Mouse (Mus musculus): ENCODE measurements around the gene Cnot2. TPM values are rescaled to one million over a fixed set of nuclear protein-coding genes. Genes with fewer than 3 reads are reported as not detected.

Cnot2 gene
- polyA plus RNA-seq, 1 experiment from 2014 or later = 122 TPM

DNA sequence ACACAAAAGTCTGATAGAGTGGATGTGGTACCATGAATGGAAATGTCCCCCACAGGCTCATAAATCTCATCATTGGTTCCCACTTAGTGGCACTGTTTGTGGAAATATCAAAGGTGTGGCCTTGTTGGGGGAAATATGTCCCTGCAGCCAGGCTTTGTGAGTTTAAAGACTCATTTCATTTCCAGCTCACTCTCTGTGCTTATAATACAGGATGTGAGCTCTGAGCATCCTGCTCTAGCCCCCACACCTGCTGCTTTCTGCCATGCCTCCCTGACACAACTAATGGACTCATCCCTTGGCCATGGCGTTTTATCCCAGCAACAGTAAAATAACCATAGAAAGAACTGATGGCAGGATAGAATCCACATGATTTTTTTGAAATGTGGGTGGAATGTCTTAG is 24.1 kb downstream of the Cnot2 start:
- Histone ChIP-seq H3K9ac (replicated peaks) (no peak overlapping the region), H3K27ac (replicated peaks) (no peak overlapping the region), H3K4me1 (peaks cover 1% of the 10 kb centered on the region; the same call in 1 of the 2 replicates), H3K27me3 (no peaks in the 10 kb centered on the region), H3K4me2 (replicated peaks) (no peak overlapping the region), H3K36me3 (0 out of 2 replicates have a peak, but pooled peaks cover 5% of the 10 kb centered on the region), H3K9me3 (peaks cover 3% of the 10 kb centered on the region; the same call in 1 of the 2 replicates), H3K4me3 (no peak overlapping the region)
- no peak for ATAC-seq (replicated peaks)
- 96% methylated on average over 1 of the region's 1 CpGs for WGBS

DNA sequence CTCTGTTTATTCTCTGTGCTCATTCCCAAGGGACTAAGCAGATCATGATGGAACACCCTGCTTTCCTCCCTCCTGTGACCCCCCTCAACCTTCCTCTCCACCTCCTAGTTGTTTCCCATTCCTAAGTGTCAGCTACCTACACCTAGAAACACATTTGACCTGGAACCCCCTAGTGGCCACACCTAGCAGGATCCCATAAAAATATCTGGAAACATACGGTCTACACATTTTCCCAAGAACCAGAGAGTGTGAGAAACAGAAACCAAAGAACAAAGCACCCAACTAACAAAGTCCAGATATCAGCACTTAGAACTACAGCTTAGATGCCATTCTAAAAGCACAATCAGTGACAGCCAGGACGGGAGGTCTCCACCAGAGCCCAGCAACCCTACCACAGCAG is 26.9 kb downstream of the Cnot2 start:
- Histone ChIP-seq H3K4me2 (replicated peaks) (no peak overlapping the region), H3K27me3 (no peaks in the 10 kb centered on the region), H3K9ac (replicated peaks) (no peak overlapping the region), H3K9me3 (peaks cover 3% of the 10 kb centered on the region; the same call in 1 of the 2 replicates), H3K4me3 (no peak overlapping the region), H3K4me1 (no peaks in the 10 kb centered on the region), H3K27ac (replicated peaks) (no peak overlapping the region), H3K36me3 (0 out of 2 replicates have a peak, but pooled peaks cover 5% of the 10 kb centered on the region)
- no peak for ATAC-seq (replicated peaks)
- 83% methylated on average over 2 of the region's 2 CpGs for WGBS

DNA sequence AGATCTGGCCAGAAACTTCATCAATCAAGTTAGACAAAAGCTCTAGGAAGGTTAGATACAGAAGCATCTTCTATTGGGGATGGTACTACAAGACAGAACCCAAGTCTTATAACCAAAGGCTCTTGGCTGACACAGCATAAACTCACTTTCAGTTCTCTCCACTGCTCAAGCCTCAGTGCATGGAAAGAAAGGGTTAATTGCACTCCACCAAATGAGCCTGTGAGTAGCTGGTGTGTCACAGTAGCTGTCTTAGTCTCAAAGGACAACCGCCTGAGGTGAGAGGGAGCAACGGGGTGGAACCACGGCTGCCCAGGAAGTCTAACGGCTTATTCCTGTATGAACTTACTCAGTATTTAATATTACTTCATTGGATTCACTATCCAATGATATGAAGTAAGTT is 33.4 kb downstream of the Cnot2 start:
- H3K4me2 ChIP-seq (replicated peaks) = no peak overlapping the region
- H3K4me3 ChIP-seq = no peak overlapping the region
- H3K4me1 ChIP-seq = peaks cover 3% of the 10 kb centered on the region; the same call in 1 of the 2 replicates
- no peak for ATAC-seq (replicated peaks)
- H3K27me3 ChIP-seq = no peaks in the 10 kb centered on the region
- no peak overlapping the region for H3K27ac ChIP-seq (replicated peaks)
- no peaks in the 10 kb centered on the region for H3K9me3 ChIP-seq
- H3K9ac ChIP-seq (replicated peaks) = no peak overlapping the region
- 14% methylated on average over 4 of the region's 4 CpGs for WGBS
- H3K36me3 ChIP-seq = no peaks in the 10 kb centered on the region

DNA sequence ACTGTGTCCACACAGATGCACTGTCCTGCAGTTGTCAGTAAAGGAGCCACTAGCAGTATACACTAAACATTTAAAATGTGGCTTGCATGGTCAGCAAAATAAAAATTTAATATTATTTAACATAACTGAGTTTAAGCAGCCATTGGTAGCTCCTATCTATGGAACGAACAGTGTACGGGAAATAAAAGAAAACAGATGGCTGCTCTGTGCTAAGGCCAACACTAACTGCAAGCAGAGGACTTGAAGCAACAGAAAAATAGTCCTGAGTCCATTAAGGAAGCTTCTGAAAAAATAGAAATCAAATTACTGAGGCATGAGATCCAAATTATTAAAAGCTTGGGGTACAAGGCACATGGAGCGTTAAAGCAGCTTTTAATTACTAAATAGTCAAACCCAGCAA is 35.1 kb downstream of the Cnot2 start:
- 71% methylated on average over 3 of the region's 3 CpGs for whole genome bisulfite sequencing
- Histone ChIP-seq H3K36me3 (no peaks in the 10 kb centered on the region), H3K4me2 (replicated peaks) (no peak overlapping the region), H3K9me3 (no peaks in the 10 kb centered on the region), H3K4me3 (no peak overlapping the region), H3K4me1 (peaks cover 3% of the 10 kb centered on the region; the same call in 1 of the 2 replicates), H3K27ac (replicated peaks) (no peak overlapping the region), H3K27me3 (no peaks in the 10 kb centered on the region), H3K9ac (replicated peaks) (no peak overlapping the region)
- ATAC-seq (replicated peaks) = no peak

DNA sequence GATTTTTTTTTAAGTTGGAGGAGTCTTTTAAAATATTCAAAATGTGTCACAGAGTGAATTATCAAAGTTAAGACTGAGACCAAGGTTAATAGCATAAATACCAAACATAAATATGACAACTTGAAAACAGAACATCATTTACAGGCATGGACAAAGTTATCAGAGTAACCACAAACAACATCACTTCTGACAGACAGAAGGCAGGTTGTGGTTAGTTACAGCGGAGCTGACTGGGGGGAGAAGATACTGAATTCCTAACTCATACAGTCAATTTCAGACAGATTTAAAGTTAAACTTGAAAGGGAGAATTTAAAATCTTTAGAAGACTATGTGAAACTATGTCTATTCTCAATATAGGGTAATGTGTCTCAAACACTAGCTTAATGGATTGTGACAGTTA is 38.2 kb downstream of the Cnot2 start:
- no peaks in the 10 kb centered on the region for H3K27me3 ChIP-seq
- H3K4me1 ChIP-seq = no peaks in the 10 kb centered on the region
- no peak overlapping the region for H3K4me3 ChIP-seq
- no peak overlapping the region for H3K27ac ChIP-seq (replicated peaks)
- H3K4me2 ChIP-seq (replicated peaks) = no peak overlapping the region
- no peaks in the 10 kb centered on the region for H3K9me3 ChIP-seq
- WGBS = 94% methylated on average over 1 of the region's 1 CpGs
- no peak overlapping the region for H3K9ac ChIP-seq (replicated peaks)
- no peaks in the 10 kb centered on the region for H3K36me3 ChIP-seq
- no peak for ATAC-seq (replicated peaks)

DNA sequence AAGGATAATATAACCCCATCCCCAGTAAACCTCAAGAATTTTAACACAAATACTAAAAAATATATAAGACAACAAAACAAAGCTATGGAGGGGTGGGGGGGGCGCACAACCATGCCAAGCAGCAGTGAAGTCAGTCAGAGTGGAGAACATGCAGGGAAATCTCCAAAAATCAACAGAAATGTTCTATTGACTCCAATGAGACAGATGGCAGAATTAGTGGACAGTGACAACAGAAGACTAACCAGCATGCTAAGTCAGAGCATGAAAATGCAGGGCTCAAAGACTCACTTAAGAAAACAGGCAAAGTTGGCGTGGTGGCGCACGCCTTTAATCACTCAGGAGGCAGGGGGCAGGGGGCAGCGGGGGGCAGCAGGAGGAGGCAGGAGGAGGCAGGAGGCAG is 40.6 kb downstream of the Cnot2 start:
- Histone ChIP-seq H3K9ac (replicated peaks) (no peak overlapping the region), H3K27ac (replicated peaks) (no peak overlapping the region), H3K4me2 (replicated peaks) (no peak overlapping the region), H3K27me3 (no peaks in the 10 kb centered on the region), H3K4me3 (no peak overlapping the region), H3K9me3 (no peaks in the 10 kb centered on the region), H3K36me3 (no peaks in the 10 kb centered on the region), H3K4me1 (no peaks in the 10 kb centered on the region)
- ATAC-seq (replicated peaks) = no peak
- WGBS = 78% methylated on average over 5 of the region's 5 CpGs

DNA sequence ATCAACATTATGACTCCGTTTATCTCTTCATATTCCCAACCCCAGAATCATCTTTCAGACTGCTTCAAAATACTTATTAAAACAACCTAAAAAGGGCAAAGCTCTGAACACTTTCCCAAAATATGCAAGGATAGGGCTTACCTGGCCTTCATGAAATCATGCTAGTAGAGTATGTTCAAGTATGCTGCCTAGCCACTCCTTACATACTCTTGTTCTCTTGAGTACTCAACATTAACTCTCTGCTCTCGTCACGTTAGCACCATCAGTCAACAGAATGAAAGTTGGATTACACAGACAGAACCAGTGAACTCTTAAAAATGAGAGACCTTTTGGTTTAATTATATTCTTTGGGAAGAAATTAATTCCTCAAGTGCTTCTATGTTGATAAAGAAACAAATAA is 43.8 kb downstream of the Cnot2 start:
- Histone ChIP-seq H3K27me3 (no peaks in the 10 kb centered on the region), H3K9me3 (no peaks in the 10 kb centered on the region), H3K9ac (replicated peaks) (no peak overlapping the region), H3K36me3 (no peaks in the 10 kb centered on the region), H3K27ac (replicated peaks) (no peak overlapping the region), H3K4me1 (peaks cover 15% of the 10 kb centered on the region), H3K4me2 (replicated peaks) (no peak overlapping the region), H3K4me3 (no peak overlapping the region)
- WGBS = 92% methylated on average over 3 of the region's 3 CpGs
- no peak for ATAC-seq (replicated peaks)

DNA sequence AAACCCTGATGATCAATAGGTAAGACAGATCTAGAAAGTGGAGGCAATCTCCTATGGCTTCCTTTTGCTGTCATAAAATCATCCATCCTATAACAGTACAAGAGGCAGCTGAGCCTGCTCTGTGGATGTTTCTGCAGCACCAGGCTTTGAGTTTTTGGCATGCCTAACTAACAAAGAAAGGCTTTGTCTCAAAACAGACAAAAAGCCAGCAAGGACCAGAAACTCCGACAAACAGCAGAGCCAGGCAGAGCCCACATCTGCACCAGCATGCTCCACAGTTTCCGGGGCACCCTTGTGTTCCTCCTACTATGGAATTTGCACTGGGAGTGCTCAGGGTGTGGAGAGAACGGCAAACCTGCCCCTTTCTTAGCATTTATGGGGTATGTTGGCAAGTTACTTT is 47.0 kb downstream of the Cnot2 start:
- ATAC-seq (replicated peaks) = peak; percentile 53; the same call in 1 of the 2 replicates
- Histone ChIP-seq H3K4me1 (peaks cover 15% of the 10 kb centered on the region), H3K4me2 (replicated peaks) (no peak overlapping the region), H3K27me3 (no peaks in the 10 kb centered on the region), H3K36me3 (no peaks in the 10 kb centered on the region), H3K9me3 (no peaks in the 10 kb centered on the region), H3K4me3 (no peak overlapping the region), H3K9ac (replicated peaks) (no peak overlapping the region), H3K27ac (replicated peaks) (peak overlapping the region; percentile 39)
- WGBS = 3% methylated on average over 3 of the region's 3 CpGs

DNA sequence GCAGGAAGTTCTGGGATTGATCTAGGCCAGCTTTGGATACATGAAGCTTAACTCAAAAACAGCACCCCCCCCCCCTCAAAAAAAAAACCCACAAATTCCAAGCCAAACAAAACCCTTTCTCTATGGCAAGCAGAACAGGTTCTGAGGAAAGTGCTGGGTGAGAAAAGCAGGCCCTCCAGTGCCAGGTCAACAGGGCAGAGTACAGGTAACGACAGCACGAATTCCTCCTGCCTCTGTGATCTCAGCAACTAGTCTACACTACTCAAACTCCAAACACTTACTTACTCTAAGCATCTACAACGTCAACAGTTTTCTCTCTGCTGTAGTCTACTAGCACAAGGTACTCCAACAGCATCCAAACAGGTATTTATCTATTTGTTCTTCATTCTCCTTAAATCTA is 48.8 kb downstream of the Cnot2 start:
- Histone ChIP-seq H3K36me3 (no peaks in the 10 kb centered on the region), H3K4me1 (peaks cover 15% of the 10 kb centered on the region), H3K27me3 (no peaks in the 10 kb centered on the region), H3K9ac (replicated peaks) (no peak overlapping the region), H3K4me3 (no peak overlapping the region), H3K9me3 (no peaks in the 10 kb centered on the region), H3K4me2 (replicated peaks) (no peak overlapping the region), H3K27ac (replicated peaks) (no peak overlapping the region)
- 92% methylated on average over 3 of the region's 3 CpGs for WGBS
- no peak for ATAC-seq (replicated peaks)

DNA sequence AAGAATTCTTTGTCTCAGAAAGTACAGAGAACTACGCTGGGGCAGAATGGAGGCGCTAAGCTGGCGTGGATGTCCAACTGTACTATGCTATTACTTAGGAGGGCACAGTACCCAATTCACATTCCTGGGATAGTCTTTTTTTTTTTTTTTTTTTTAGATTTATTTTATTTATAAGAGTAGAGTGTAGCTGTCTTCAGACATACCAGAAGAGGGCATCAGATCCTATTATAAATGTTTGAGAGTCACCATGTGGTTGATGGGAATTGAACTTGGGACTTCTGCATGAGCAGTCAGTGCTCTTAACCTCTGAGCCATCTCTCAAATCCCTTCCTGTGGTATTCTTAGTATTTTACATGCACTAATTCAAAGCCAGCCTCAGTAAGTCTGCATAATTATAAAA is 50.2 kb downstream of the Cnot2 start:
- Histone ChIP-seq H3K9me3 (no peaks in the 10 kb centered on the region), H3K27me3 (no peaks in the 10 kb centered on the region), H3K4me1 (peaks cover 15% of the 10 kb centered on the region), H3K27ac (replicated peaks) (no peak overlapping the region), H3K4me2 (replicated peaks) (no peak overlapping the region), H3K4me3 (no peak overlapping the region), H3K9ac (replicated peaks) (no peak overlapping the region), H3K36me3 (no peaks in the 10 kb centered on the region)
- ATAC-seq (replicated peaks) = no peak
- 87% methylated on average over 3 of the region's 3 CpGs for WGBS

DNA sequence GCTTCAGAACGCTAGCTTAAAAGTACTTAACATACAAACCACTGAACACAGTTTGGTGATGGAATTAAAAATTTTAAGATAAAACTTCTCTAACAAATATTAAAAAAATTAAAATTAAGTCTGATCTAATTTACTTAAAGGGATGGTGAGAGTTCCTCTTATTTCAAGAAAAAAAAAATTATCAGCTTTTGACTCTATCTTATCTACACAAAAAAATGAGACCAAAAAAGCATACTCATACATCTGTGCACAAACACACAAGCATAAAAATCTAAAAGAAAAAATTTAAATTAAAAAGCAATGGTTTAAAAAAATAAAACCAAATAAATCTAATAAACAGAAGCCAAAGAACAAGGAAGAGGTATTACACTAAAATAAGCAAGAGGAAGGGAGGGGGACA is 61.7 kb downstream of the Cnot2 start:
- Histone ChIP-seq H3K36me3 (no peaks in the 10 kb centered on the region), H3K9me3 (no peaks in the 10 kb centered on the region), H3K27me3 (no peaks in the 10 kb centered on the region), H3K4me1 (0 out of 2 replicates have a peak, but pooled peaks cover 2% of the 10 kb centered on the region), H3K9ac (replicated peaks) (no peak overlapping the region), H3K4me2 (replicated peaks) (no peak overlapping the region), H3K27ac (replicated peaks) (no peak overlapping the region), H3K4me3 (no peak overlapping the region)
- 94% methylated on average over 1 of the region's 1 CpGs for WGBS
- no peak for ATAC-seq (replicated peaks)

DNA sequence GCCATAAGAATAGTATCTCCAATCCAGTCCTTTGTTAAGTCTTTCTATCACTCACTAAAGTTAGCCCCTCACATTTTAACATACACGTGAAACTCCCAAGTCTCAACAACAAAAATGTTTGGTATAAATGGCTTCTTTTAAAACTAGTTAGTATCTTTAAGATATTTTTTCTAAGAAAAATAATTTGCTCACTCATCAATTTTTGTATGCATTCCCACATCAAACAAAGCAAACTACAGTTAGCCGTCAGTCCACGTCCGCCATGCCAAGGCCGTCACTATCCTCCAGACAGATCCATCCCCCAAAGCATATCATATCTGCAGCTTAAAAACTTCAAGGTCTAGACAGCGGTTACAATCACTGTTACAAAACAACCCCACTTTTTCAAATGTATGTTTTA is 65.7 kb downstream of the Cnot2 start:
- Histone ChIP-seq H3K27ac (replicated peaks) (no peak overlapping the region), H3K4me2 (replicated peaks) (no peak overlapping the region), H3K4me3 (no peak overlapping the region), H3K9ac (replicated peaks) (no peak overlapping the region), H3K9me3 (no peaks in the 10 kb centered on the region), H3K36me3 (no peaks in the 10 kb centered on the region), H3K4me1 (0 out of 2 replicates have a peak, but pooled peaks cover 2% of the 10 kb centered on the region), H3K27me3 (no peaks in the 10 kb centered on the region)
- WGBS = 93% methylated on average over 6 of the region's 6 CpGs
- ATAC-seq (replicated peaks) = no peak

DNA sequence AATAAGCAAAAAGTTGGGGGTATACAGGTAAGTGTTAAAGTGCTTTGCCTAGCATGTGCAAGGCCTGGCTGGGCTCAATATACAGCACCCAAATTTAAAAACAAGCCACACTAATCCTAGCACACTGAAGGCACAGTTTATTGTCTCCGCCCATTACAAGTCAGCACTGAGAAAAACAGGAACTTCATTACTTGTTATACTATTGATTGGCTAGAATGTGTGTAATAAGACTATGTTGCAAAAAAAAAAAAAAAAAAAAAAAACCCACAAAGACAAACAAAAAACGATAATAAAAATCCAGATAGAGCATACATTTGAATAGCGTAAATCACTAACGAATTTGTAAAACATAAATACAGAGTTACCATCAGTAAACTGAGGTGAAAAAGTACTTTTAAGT is 66.2 kb downstream of the Cnot2 start:
- Histone ChIP-seq H3K27me3 (no peaks in the 10 kb centered on the region), H3K4me2 (replicated peaks) (no peak overlapping the region), H3K27ac (replicated peaks) (no peak overlapping the region), H3K4me3 (no peak overlapping the region), H3K36me3 (no peaks in the 10 kb centered on the region), H3K9ac (replicated peaks) (no peak overlapping the region), H3K4me1 (0 out of 2 replicates have a peak, but pooled peaks cover 2% of the 10 kb centered on the region), H3K9me3 (no peaks in the 10 kb centered on the region)
- WGBS = 94% methylated on average over 4 of the region's 4 CpGs
- no peak for ATAC-seq (replicated peaks)

Data from forebrain, embryonic 15.5 days (tissue).